Mouse (Mus musculus): ENCODE measurements at regions not wholly inside any gene's neighbourhood (a gene's known extent, or its start where the extent isn't known, plus 50 kb on each side); places are given as distances from the start of the nearest gene placed in this dataset.

GRCm38 (mm10) chr2:34111286-34111685 is 223.5 kb upstream of the Mvb12b start:
- Histone ChIP-seq H3K9me3 (replicated peaks) (no peaks in the 10 kb centered on the region), H3K4me1 (no peaks in the 10 kb centered on the region), H3K27ac (no peak overlapping the region), H3K4me3 (no peak overlapping the region), H3K36me3 (no peaks in the 10 kb centered on the region), H3K4me2 (no peak overlapping the region), H3K27me3 (replicated peaks) (no peaks in the 10 kb centered on the region), H3K9ac (no peak overlapping the region)
- ATAC-seq, result no peak
- WGBS (ENCODE audit: insufficient replicate concordance), result 47% methylated on average over 3 of the region's 3 CpGs

- 73% methylated on average over 17 of the region's 17 CpGs for WGBS (ENCODE audit: insufficient replicate concordance)
- H3K36me3 ChIP-seq, result no peaks in the 10 kb centered on the region
- H3K4me1 ChIP-seq, result no peaks in the 10 kb centered on the region
- H3K4me3 ChIP-seq, result no peak overlapping the region
- no peaks in the 10 kb centered on the region for H3K9me3 ChIP-seq (replicated peaks)
- no peak for ATAC-seq
- no peak overlapping the region for H3K9ac ChIP-seq
- H3K4me2 ChIP-seq, result no peak overlapping the region
- no peaks in the 10 kb centered on the region for H3K27me3 ChIP-seq (replicated peaks)
- H3K27ac ChIP-seq, result no peak overlapping the region
Measured at GRCm38 (mm10) chr2:34110582-34110981, 222.8 kb upstream of the Mvb12b start.

- 78% methylated on average over 27 of the region's 27 CpGs for WGBS (ENCODE audit: insufficient replicate concordance)
- no peak for ATAC-seq
- no peaks in the 10 kb centered on the region for H3K9me3 ChIP-seq (replicated peaks)
Measured at GRCm38 (mm10) chr2:34107566-34108303, 220.0 kb upstream of the Mvb12b start.

GRCm38 (mm10) chr2:34106837-34107565 is 219.3 kb upstream of the Mvb12b start:
- WGBS (ENCODE audit: insufficient replicate concordance), result 57% methylated on average over 15 of the region's 15 CpGs
- no peak for ATAC-seq
- Histone ChIP-seq H3K9me3 (replicated peaks) (no peaks in the 10 kb centered on the region), H3K4me3 (no peak overlapping the region), H3K4me1 (no peaks in the 10 kb centered on the region), H3K36me3 (no peaks in the 10 kb centered on the region), H3K27me3 (replicated peaks) (no peaks in the 10 kb centered on the region), H3K27ac (no peak overlapping the region), H3K4me2 (no peak overlapping the region), H3K9ac (no peak overlapping the region)

More at GRCm38 (mm10) chr2:34107566-34108303, 220.0 kb upstream of the Mvb12b start:
- Histone ChIP-seq H3K9ac (no peak overlapping the region), H3K27ac (no peak overlapping the region), H3K36me3 (no peaks in the 10 kb centered on the region), H3K4me2 (no peak overlapping the region), H3K4me3 (no peak overlapping the region), H3K4me1 (no peaks in the 10 kb centered on the region), H3K27me3 (replicated peaks) (no peaks in the 10 kb centered on the region)

- WGBS (ENCODE audit: insufficient replicate concordance), result 74% methylated on average over 9 of the region's 9 CpGs
- no peaks in the 10 kb centered on the region for H3K27me3 ChIP-seq (replicated peaks)
- no peak overlapping the region for H3K9ac ChIP-seq
- no peak overlapping the region for H3K4me3 ChIP-seq
- ATAC-seq, result no peak
- H3K9me3 ChIP-seq (replicated peaks), result no peaks in the 10 kb centered on the region
- H3K4me1 ChIP-seq, result no peaks in the 10 kb centered on the region
- no peaks in the 10 kb centered on the region for H3K36me3 ChIP-seq
- H3K4me2 ChIP-seq, result no peak overlapping the region
- no peak overlapping the region for H3K27ac ChIP-seq
Measured at GRCm38 (mm10) chr2:34106245-34106644, 218.5 kb upstream of the Mvb12b start.

GRCm38 (mm10) chr2:34105271-34106051 is 217.7 kb upstream of the Mvb12b start:
- H3K27ac ChIP-seq, result no peak overlapping the region
- H3K4me3 ChIP-seq, result no peak overlapping the region
- ATAC-seq, result no peak
- no peak overlapping the region for H3K9ac ChIP-seq
- H3K36me3 ChIP-seq, result no peaks in the 10 kb centered on the region
- no peaks in the 10 kb centered on the region for H3K9me3 ChIP-seq (replicated peaks)
- no peak overlapping the region for H3K4me2 ChIP-seq
- no peaks in the 10 kb centered on the region for H3K27me3 ChIP-seq (replicated peaks)
- 64% methylated on average over 13 of the region's 13 CpGs for WGBS (ENCODE audit: insufficient replicate concordance)
- no peaks in the 10 kb centered on the region for H3K4me1 ChIP-seq

GRCm38 (mm10) chr2:34098004-34098547 is 210.3 kb upstream of the Mvb12b start:
- no peaks in the 10 kb centered on the region for H3K9me3 ChIP-seq (replicated peaks)
- no peaks in the 10 kb centered on the region for H3K27me3 ChIP-seq (replicated peaks)
- no peaks in the 10 kb centered on the region for H3K4me1 ChIP-seq
- H3K9ac ChIP-seq, result no peak overlapping the region
- H3K4me2 ChIP-seq, result no peak overlapping the region
- H3K27ac ChIP-seq, result no peak overlapping the region
- H3K36me3 ChIP-seq, result no peaks in the 10 kb centered on the region
- no peak overlapping the region for H3K4me3 ChIP-seq
- ATAC-seq, result no peak
- 69% methylated on average over 14 of the region's 14 CpGs for WGBS (ENCODE audit: insufficient replicate concordance)

- no peak overlapping the region for H3K9ac ChIP-seq
- H3K4me2 ChIP-seq, result no peak overlapping the region
- no peaks in the 10 kb centered on the region for H3K9me3 ChIP-seq (replicated peaks)
- H3K27me3 ChIP-seq (replicated peaks), result no peaks in the 10 kb centered on the region
- H3K36me3 ChIP-seq, result no peaks in the 10 kb centered on the region
- no peak overlapping the region for H3K4me3 ChIP-seq
- no peaks in the 10 kb centered on the region for H3K4me1 ChIP-seq
- ATAC-seq, result no peak
- no peak overlapping the region for H3K27ac ChIP-seq
Measured at GRCm38 (mm10) chr2:34096561-34096960, 208.8 kb upstream of the Mvb12b start.

GRCm38 (mm10) chr2:34088832-34089231 is 201.1 kb upstream of the Mvb12b start:
- Histone ChIP-seq H3K27ac (no peak overlapping the region), H3K9ac (no peak overlapping the region), H3K4me3 (no peak overlapping the region), H3K9me3 (replicated peaks) (no peaks in the 10 kb centered on the region), H3K4me1 (no peaks in the 10 kb centered on the region), H3K27me3 (replicated peaks) (no peaks in the 10 kb centered on the region; the same call in 1 of the 2 replicates), H3K4me2 (no peak overlapping the region), H3K36me3 (no peaks in the 10 kb centered on the region)
- ATAC-seq, result no peak
- WGBS (ENCODE audit: insufficient replicate concordance), result 35% methylated on average over 4 of the region's 4 CpGs

GRCm38 (mm10) chr2:34086130-34086529 is 198.4 kb upstream of the Mvb12b start:
- Histone ChIP-seq H3K27ac (no peak overlapping the region), H3K9ac (no peak overlapping the region), H3K4me2 (no peak overlapping the region), H3K4me3 (no peak overlapping the region), H3K4me1 (no peaks in the 10 kb centered on the region), H3K36me3 (no peaks in the 10 kb centered on the region), H3K27me3 (replicated peaks) (no peaks in the 10 kb centered on the region; the same call in 1 of the 2 replicates), H3K9me3 (replicated peaks) (no peaks in the 10 kb centered on the region)
- ATAC-seq, result no peak
- WGBS (ENCODE audit: insufficient replicate concordance), result 53% methylated on average over 3 of the region's 3 CpGs

- no peak for ATAC-seq
- no peaks in the 10 kb centered on the region for H3K36me3 ChIP-seq
- H3K27ac ChIP-seq, result no peak overlapping the region
- WGBS (ENCODE audit: insufficient replicate concordance), result 74% methylated on average over 1 of the region's 1 CpGs
- H3K9me3 ChIP-seq (replicated peaks), result no peaks in the 10 kb centered on the region
- no peaks in the 10 kb centered on the region for H3K4me1 ChIP-seq
- H3K9ac ChIP-seq, result no peak overlapping the region
- H3K4me2 ChIP-seq, result no peak overlapping the region
- H3K4me3 ChIP-seq, result no peak overlapping the region
- H3K27me3 ChIP-seq (replicated peaks), result no peaks in the 10 kb centered on the region; the same call in 1 of the 2 replicates
Measured at GRCm38 (mm10) chr2:34084513-34084912, 196.8 kb upstream of the Mvb12b start.

GRCm38 (mm10) chr2:34082486-34082885 is 194.7 kb upstream of the Mvb12b start:
- Histone ChIP-seq H3K4me1 (no peaks in the 10 kb centered on the region), H3K4me2 (no peak overlapping the region), H3K27me3 (replicated peaks) (no peaks in the 10 kb centered on the region; the same call in 1 of the 2 replicates), H3K9ac (no peak overlapping the region), H3K9me3 (replicated peaks) (no peaks in the 10 kb centered on the region), H3K4me3 (no peak overlapping the region), H3K27ac (no peak overlapping the region), H3K36me3 (no peaks in the 10 kb centered on the region)
- 52% methylated on average over 7 of the region's 7 CpGs for WGBS (ENCODE audit: insufficient replicate concordance)
- ATAC-seq, result no peak

Data from liver, embryonic 12.5 days (tissue).